Mouse (Mus musculus): ENCODE data around the gene A930033H14Rik. TPM values are rescaled to one million over a fixed set of nuclear protein-coding genes. Genes with fewer than 3 reads are reported as not detected.

Gene A930033H14Rik
- polyA plus RNA-seq, 1 experiment from 2014 or later: 0.81 TPM

DNA sequence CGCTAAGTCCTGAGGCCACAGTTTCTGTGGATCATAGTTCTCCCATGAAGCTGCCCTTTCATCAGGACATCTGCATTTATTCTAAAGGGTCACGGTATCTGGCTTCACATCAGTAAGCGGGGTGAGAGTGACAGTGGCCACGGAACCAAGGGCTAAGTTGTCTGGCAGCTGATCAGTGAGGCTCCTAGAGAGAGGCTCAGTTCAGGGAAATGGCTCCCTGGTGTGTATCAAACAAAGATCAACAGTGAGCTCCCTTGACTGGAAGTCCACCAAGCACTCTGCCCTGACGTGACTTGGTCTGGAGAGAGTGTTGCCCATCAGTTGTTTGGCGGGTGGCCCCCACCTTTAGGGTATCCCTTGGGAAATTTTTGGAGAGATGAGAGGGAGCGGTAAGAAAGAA, 11.4 kb upstream of the A930033H14Rik start:
- Histone ChIP-seq H3K27me3 (replicated peaks) (no peaks in the 10 kb centered on the region), H3K4me1 (peaks cover 20% of the 10 kb centered on the region), H3K4me3 (no peak overlapping the region), H3K27ac (no peak overlapping the region), H3K9ac (no peak overlapping the region), H3K36me3 (0 out of 2 replicates have a peak, but pooled peaks cover 9% of the 10 kb centered on the region), H3K4me2 (no peak overlapping the region), H3K9me3 (replicated peaks) (no peaks in the 10 kb centered on the region)
- 68% methylated on average over 7 of the region's 7 CpGs for WGBS (ENCODE audit: insufficient replicate concordance)
- no peak for ATAC-seq

DNA sequence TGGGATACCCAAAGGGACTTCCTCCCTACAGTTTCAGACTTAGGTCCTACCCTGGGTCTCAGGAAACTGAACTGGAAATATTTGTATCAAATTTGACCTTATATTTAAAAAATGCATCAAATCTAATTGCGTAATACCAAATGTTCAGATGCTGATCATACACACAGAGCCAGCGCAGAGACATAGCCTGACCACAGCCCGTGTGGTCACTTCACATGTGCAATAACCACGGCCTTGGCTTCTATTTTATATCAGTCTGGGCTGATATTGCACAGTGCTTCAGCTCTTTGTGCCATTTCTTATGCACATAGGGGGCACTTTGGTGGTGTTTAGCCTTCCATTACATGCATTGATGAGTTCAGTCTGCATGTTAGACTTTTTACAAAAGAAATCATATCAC, 10.3 kb upstream of the A930033H14Rik start:
- Histone ChIP-seq H3K36me3 (0 out of 2 replicates have a peak, but pooled peaks cover 9% of the 10 kb centered on the region), H3K9ac (no peak overlapping the region), H3K4me1 (peaks cover 28% of the 10 kb centered on the region), H3K4me2 (no peak overlapping the region), H3K27ac (no peak overlapping the region), H3K4me3 (no peak overlapping the region), H3K9me3 (replicated peaks) (no peaks in the 10 kb centered on the region), H3K27me3 (replicated peaks) (no peaks in the 10 kb centered on the region)
- 79% methylated on average over 4 of the region's 4 CpGs for WGBS (ENCODE audit: insufficient replicate concordance)
- ATAC-seq: no peak

DNA sequence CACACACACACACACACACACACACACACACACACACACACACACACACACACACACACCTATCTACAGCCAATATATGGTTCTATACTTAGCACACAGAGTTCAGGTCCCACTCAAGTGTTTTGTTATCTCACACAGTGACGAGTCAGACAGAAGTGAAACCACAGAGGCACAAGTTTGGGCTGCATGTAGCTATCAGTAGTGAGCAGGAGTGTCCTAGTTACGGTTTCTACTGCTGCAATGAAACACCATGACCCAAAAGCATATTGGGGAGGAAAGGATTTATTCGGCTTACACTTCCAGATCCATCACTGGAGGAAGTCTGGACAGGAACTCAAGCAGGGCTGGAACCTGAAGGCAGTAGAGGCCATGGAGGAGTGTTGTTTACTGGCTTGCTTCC, 9.1 kb upstream of the A930033H14Rik start:
- peak overlapping the region; percentile 8; the same call in 1 of the 2 replicates for H3K4me2 ChIP-seq
- no peaks in the 10 kb centered on the region for H3K27me3 ChIP-seq (replicated peaks)
- ATAC-seq: peak; percentile 73; the same call in 1 of the 2 replicates
- H3K36me3 ChIP-seq: 0 out of 2 replicates have a peak, but pooled peaks cover 9% of the 10 kb centered on the region
- peaks cover 28% of the 10 kb centered on the region for H3K4me1 ChIP-seq
- no peak overlapping the region for H3K27ac ChIP-seq
- no peaks in the 10 kb centered on the region for H3K9me3 ChIP-seq (replicated peaks)
- no peak overlapping the region for H3K4me3 ChIP-seq
- H3K9ac ChIP-seq: no peak overlapping the region
- 8% methylated on average over 3 of the region's 3 CpGs for WGBS (ENCODE audit: insufficient replicate concordance)

DNA sequence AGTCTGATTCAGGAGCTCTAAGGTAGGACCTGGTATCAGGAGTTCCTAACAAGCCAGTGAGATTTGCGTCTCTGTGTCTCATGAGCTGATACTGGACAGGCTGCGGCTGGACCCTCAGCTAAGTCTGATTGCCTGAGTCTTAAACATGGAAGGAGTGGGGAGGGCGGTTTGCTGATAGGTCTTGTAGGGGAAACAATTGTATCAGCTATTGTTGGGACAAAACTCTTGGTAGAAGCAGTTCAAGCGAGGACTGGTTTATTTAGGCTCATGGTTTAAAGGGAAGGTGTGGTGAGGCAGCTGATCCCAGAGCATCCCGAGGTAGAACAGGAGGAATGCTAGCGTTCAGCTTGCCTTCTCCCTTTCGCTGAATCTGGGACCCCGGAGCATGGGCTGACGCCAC, 8.2 kb upstream of the A930033H14Rik start:
- no peak overlapping the region for H3K4me2 ChIP-seq
- WGBS (ENCODE audit: insufficient replicate concordance): 84% methylated on average over 9 of the region's 9 CpGs
- no peak overlapping the region for H3K4me3 ChIP-seq
- no peak overlapping the region for H3K27ac ChIP-seq
- H3K36me3 ChIP-seq: peaks cover 16% of the 10 kb centered on the region
- H3K9me3 ChIP-seq (replicated peaks): no peaks in the 10 kb centered on the region
- H3K27me3 ChIP-seq (replicated peaks): no peaks in the 10 kb centered on the region
- peaks cover 28% of the 10 kb centered on the region for H3K4me1 ChIP-seq
- no peak overlapping the region for H3K9ac ChIP-seq
- no peak for ATAC-seq

DNA sequence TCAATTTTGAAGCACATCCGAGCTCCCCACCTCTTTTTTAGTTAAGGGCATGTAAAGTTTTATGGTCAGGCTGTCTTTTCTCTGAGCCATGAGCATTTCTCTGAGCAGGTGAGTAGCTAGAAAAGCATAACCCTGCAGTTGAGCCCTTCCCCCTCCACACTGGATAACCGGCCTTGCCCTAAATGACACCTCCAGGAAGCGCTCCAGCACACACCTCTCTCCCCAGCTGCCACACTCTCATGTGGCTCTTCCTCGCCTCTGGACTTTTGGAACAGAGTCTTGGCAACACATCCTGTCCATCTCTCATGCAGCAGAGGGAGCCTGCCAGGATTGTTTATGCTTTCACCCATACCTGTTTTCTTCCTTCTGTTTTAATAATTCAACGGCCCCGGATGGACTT, 7.4 kb upstream of the A930033H14Rik start:
- WGBS (ENCODE audit: insufficient replicate concordance): 73% methylated on average over 6 of the region's 6 CpGs

DNA sequence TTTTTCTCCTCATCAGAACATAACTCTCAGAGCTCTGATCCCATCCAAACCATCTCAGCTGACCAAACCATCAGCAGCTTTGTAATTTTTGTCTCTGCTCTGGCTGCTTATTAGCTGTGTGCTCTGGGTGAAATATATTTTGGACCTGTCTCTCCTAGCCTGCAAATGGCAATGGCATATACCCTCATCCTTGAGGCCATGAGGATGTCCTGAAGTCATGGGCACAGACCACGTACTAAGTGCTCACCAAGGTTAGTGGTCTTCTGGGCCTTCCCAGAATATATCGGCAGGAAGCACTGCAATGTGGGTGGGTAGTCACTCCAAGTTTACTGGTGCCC, 6.4 kb upstream of the A930033H14Rik start:
- no peak overlapping the region for H3K4me2 ChIP-seq
- H3K4me1 ChIP-seq: peaks cover 32% of the 10 kb centered on the region

More for the DNA sequence above, 7.4 kb upstream of the A930033H14Rik start:
- no peak overlapping the region for H3K4me2 ChIP-seq
- H3K36me3 ChIP-seq: peaks cover 18% of the 10 kb centered on the region
- H3K9ac ChIP-seq: no peak overlapping the region
- peaks cover 28% of the 10 kb centered on the region for H3K4me1 ChIP-seq
- no peak overlapping the region for H3K27ac ChIP-seq
- H3K27me3 ChIP-seq (replicated peaks): no peaks in the 10 kb centered on the region
- ATAC-seq: no peak
- no peaks in the 10 kb centered on the region for H3K9me3 ChIP-seq (replicated peaks)
- no peak overlapping the region for H3K4me3 ChIP-seq

DNA sequence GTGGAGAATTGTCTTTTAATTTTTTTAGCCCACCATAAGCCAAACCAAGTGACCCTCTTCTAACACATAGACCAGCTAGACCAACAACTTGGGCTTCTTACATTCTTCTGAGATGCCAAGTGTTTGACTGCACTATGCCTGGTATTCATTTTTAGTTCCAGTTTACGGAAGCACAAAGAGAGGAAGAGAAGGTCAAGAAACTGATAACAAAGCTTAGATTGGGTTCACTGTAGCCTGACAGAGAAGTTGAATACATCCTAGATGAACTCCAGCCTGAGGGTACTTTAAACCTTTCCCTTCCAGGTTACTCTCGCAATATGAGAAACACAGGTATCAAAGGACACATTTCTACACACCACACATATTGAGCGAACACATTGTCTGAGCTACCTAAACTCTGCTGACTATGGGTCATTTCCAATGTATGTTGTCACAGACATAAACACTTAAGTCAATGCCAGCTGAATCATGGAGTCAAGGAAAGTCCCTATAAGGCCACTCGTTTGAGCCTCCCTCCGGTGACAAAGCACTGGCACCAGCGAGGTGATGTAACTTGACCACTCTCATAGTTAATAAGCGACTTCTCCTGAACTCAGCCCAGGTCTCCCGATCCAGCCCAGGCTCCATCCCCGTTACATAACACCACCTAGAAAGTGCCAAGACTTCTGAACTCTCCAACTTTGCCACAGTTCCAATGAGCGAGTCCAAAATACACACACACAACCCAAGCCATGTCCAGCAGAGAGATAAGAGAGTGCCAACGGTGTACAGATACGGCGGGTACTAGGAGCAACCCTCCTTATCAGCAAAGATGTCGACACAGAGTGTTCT, 5.8 kb upstream of the A930033H14Rik start:
- Histone ChIP-seq H3K27me3 (replicated peaks) (peaks cover 10% of the 10 kb centered on the region; the same call in 1 of the 2 replicates), H3K4me2 (no peak overlapping the region), H3K4me1 (peaks cover 38% of the 10 kb centered on the region), H3K36me3 (peaks cover 12% of the 10 kb centered on the region), H3K9me3 (replicated peaks) (no peaks in the 10 kb centered on the region), H3K27ac (no peak overlapping the region), H3K9ac (no peak overlapping the region), H3K4me3 (no peak overlapping the region)
- peak; percentile 60; the same call in 1 of the 2 replicates for ATAC-seq
- 41% methylated on average over 14 of the region's 14 CpGs for WGBS (ENCODE audit: insufficient replicate concordance)

More for the DNA sequence above, 6.4 kb upstream of the A930033H14Rik start:
- WGBS (ENCODE audit: insufficient replicate concordance): 41% methylated on average over 2 of the region's 2 CpGs
- H3K4me3 ChIP-seq: no peak overlapping the region
- peaks cover 4% of the 10 kb centered on the region; the same call in 1 of the 2 replicates for H3K27me3 ChIP-seq (replicated peaks)
- H3K27ac ChIP-seq: no peak overlapping the region
- ATAC-seq: no peak
- no peaks in the 10 kb centered on the region for H3K9me3 ChIP-seq (replicated peaks)
- H3K36me3 ChIP-seq: peaks cover 12% of the 10 kb centered on the region
- H3K9ac ChIP-seq: no peak overlapping the region

DNA sequence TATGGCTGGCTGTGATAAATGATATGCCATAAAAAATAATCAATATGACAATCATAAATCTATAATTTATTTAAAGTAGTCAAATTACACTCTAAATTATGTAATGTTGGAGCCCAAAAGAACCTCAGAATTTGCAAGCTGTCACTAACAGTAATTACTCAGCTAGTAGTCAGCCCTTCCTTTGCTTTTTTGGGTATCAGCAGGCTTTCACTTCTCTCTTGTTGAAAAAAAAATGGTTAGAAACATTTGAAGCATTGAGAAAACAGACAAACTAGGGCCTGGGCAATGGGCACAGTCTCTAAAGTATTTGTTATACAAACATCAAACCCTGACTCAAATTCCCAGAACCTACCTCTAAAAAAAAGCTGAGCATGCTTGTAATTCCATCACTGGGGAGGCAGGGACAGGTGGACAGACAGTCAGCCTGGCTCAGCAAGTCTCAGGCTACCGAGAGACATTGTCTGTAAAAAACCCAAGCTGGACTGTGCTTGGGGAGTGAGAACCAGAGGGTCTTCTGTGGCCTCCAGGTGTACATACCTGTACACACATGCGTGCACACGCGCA, 4.3 kb upstream of the A930033H14Rik start:
- ATAC-seq: no peak
- peaks cover 44% of the 10 kb centered on the region for H3K4me1 ChIP-seq

DNA sequence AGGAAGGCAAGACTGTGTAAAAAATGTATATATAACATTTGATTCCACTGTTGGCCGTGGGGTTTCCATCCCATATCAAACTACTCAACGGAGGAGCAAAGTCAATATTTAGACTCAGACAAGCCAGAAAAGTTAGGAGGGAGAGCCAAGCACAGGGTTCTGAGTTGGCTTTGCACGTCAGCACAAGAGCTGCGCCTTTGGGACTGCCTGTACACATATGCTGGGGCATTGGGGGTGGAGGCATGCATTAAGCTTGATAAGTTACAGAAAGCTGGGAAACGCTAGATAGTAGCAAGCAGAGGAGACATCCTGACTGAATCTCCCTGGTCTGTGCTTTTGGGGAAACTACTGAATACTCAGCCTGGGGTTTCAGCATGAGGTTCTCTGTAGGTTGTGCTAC, 1.1 kb upstream of the A930033H14Rik start:
- Histone ChIP-seq H3K4me1 (peaks cover 36% of the 10 kb centered on the region), H3K27me3 (replicated peaks) (peaks cover 43% of the 10 kb centered on the region), H3K27ac (peak overlapping the region; percentile 85), H3K4me2 (peak overlapping the region; percentile 82), H3K36me3 (peaks cover 20% of the 10 kb centered on the region), H3K9me3 (replicated peaks) (no peaks in the 10 kb centered on the region), H3K9ac (peak overlapping the region; percentile 66), H3K4me3 (peak overlapping the region; percentile 64)
- 14% methylated on average over 5 of the region's 5 CpGs for whole genome bisulfite sequencing (ENCODE audit: insufficient replicate concordance)
- peak; percentile 41; the same call in 1 of the 2 replicates for ATAC-seq

More for the DNA sequence above, 4.3 kb upstream of the A930033H14Rik start:
- no peak overlapping the region for H3K27ac ChIP-seq
- H3K9ac ChIP-seq: no peak overlapping the region
- no peak overlapping the region for H3K4me2 ChIP-seq
- 75% methylated on average over 4 of the region's 4 CpGs for WGBS (ENCODE audit: insufficient replicate concordance)
- H3K9me3 ChIP-seq (replicated peaks): no peaks in the 10 kb centered on the region
- peaks cover 24% of the 10 kb centered on the region for H3K27me3 ChIP-seq (replicated peaks)
- H3K36me3 ChIP-seq: peaks cover 12% of the 10 kb centered on the region
- no peak overlapping the region for H3K4me3 ChIP-seq

DNA sequence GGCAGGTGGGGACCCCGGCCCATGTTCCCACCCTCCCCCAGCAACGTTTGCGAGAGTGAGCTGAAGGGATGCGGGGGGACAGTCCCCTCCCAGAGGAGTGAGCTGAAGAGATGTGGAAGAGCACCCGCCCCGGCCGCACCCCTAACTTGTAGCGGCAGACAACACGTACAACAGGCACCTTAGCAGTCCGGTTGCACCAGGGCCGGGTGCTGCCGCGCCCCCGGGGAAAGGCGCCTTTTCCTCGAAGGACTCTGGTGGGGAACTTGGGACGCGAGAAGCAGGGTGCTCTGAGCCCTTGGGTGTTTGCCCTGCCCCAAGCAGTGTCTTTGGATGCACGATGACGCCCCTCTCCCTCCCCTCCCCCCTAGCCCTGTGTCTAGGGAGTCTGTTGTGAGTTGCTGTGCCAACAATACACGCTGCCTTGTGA, 566 bp upstream of the A930033H14Rik start:
- Histone ChIP-seq H3K4me3 (peak overlapping the region; percentile 64), H3K27me3 (replicated peaks) (peaks cover 43% of the 10 kb centered on the region), H3K27ac (peak overlapping the region; percentile 85), H3K4me2 (peak overlapping the region; percentile 82), H3K36me3 (peaks cover 20% of the 10 kb centered on the region), H3K9ac (peak overlapping the region; percentile 66), H3K4me1 (peaks cover 31% of the 10 kb centered on the region), H3K9me3 (replicated peaks) (no peaks in the 10 kb centered on the region)
- ATAC-seq: peak; percentile 70
- under 1% methylated on average over 21 of the region's 21 CpGs for WGBS (ENCODE audit: insufficient replicate concordance)

DNA sequence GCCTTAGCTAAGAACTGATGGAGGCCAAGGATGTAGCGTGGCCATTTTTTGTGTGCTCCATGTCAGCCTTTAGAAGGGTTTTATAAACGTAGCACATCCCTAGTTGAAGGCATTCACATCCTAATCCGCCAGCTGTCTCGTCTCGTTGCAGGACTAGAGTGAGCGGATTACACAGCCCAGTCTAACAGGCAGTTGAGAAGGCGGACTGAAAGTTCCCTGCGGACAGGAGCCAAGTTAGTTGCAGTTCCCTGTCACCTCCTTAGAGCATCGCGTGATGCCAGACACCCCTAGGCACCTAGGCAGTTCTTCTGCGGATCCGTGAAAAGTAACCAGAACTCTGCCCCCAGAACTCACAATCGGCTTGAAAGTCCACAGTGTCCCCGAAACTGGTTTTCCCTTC, 922 bp downstream of the A930033H14Rik start:
- peaks cover 43% of the 10 kb centered on the region for H3K27me3 ChIP-seq (replicated peaks)
- H3K36me3 ChIP-seq: peaks cover 20% of the 10 kb centered on the region
- peak overlapping the region; percentile 66 for H3K9ac ChIP-seq
- H3K4me2 ChIP-seq: peak overlapping the region; percentile 82
- H3K4me1 ChIP-seq: peaks cover 31% of the 10 kb centered on the region
- H3K27ac ChIP-seq: peak overlapping the region; percentile 85
- peak overlapping the region; percentile 64 for H3K4me3 ChIP-seq
- no peaks in the 10 kb centered on the region for H3K9me3 ChIP-seq (replicated peaks)
- ATAC-seq: no peak
- 3% methylated on average over 14 of the region's 14 CpGs for WGBS (ENCODE audit: insufficient replicate concordance)

DNA sequence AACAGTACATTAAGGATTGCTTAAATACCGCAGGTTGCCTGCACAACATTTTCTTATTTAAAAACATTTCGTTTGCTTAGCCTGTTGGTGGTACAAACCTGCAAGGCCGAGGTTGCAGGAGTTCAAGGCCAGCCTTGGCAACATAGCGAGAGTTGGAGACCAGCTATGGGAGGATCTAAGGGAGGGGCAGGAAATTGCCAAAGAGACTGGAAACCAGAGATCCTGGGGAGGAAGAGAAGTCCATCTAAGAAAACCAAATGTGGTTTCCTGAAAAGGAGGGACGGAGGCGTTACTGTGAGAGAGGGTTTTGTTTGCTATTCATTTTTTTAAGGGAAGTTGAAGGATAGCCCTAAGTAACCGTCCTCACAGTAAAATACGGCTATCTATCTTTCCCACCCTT, 1.3 kb downstream of the A930033H14Rik start:
- H3K9ac ChIP-seq: 0 out of 2 replicates have a peak overlapping the region, but pooled peaks have one; percentile 66

More for the DNA sequence above, 1.3 kb downstream of the A930033H14Rik start:
- ATAC-seq: no peak
- Histone ChIP-seq H3K27me3 (replicated peaks) (peaks cover 43% of the 10 kb centered on the region), H3K4me2 (peak overlapping the region; percentile 82), H3K4me1 (peaks cover 31% of the 10 kb centered on the region), H3K9me3 (replicated peaks) (no peaks in the 10 kb centered on the region), H3K27ac (peak overlapping the region; percentile 85; the same call in 1 of the 2 replicates), H3K4me3 (peak overlapping the region; percentile 64), H3K36me3 (peaks cover 18% of the 10 kb centered on the region)
- 15% methylated on average over 8 of the region's 8 CpGs for WGBS (ENCODE audit: insufficient replicate concordance)

Data from liver, embryonic 12.5 days (tissue).